Mouse (Mus musculus) 3T3-L1 (cell line): ENCODE measurements around the gene Gm8922.
"Not testable (repeated sequence)": the region's sequence is repeated elsewhere in the genome, so short reads cannot be mapped to it uniquely, and the experiment has no call there.

Source experiments
- DNase-seq: peaks from one replicate; pipeline ENCODE4 v3.0.0-alpha.2; 2015; ENCODE audit warnings: low read depth, low spot score

Gm8922 gene

GRCm38 (mm10) chr5:11681659-11682058 is at the start of gene Gm8922:
Gene Gm8922, plus strand, starts transcription at chr5:11681959.
- not testable (repeated sequence) for DNase-seq
